Mouse (Mus musculus) megakaryocyte, adult 5-6 weeks (primary cell): ENCODE results near the gene Rassf4. TPM values are rescaled to one million over a fixed set of nuclear protein-coding genes. Genes with fewer than 3 reads are reported as not detected.
"Not testable (repeated sequence)": the region's sequence is repeated elsewhere in the genome, so short reads cannot be mapped to it uniquely, and the experiment has no call there.

Source experiments
- ATAC-seq: 2 replicates; pipeline ENCODE4 v1.8.0; 2016; ENCODE audit warnings: mild to moderate bottlenecking, inconsistent platforms; ENCODE audit not compliant: poor library complexity, severe bottlenecking
- total RNA-seq, 2 experiments: library from RNA; stranded (forward) in 1 of 2; stranded (reverse) in 1 of 2; fragments of 153-499, 151-499 nt in 1 of 2; fragments of 221-1000, 200-1000 nt in 1 of 2; gene quantifications; 2 replicates each; pipeline versions ENCODE4 v1.2.3 to v1.2.4; 2015 to 2017

The Rassf4 gene
- total RNA-seq, 2 experiments from 2014 or later, result 165 to 229 TPM

GRCm38 (mm10) chr6:116638871-116639270 is 34.9 kb downstream of the Rassf4 start:
- ATAC-seq, result no peak

GRCm38 (mm10) chr6:116637496-116637895 is 36.3 kb downstream of the Rassf4 start:
- ATAC-seq, result no peak

- no peak for ATAC-seq
These were observed 37.0 kb downstream of the Rassf4 start for GRCm38 (mm10) chr6:116636581-116637235.

- ATAC-seq, result no peak
These were observed 38.2 kb downstream of the Rassf4 start for GRCm38 (mm10) chr6:116635251-116636180.

GRCm38 (mm10) chr6:116633741-116634695 is 39.7 kb downstream of the Rassf4 start:
- ATAC-seq, result no peak

GRCm38 (mm10) chr6:116632129-116632528 is 41.6 kb downstream of the Rassf4 start:
- peak; percentile 58 for ATAC-seq

- ATAC-seq, result no peak
These were observed 44.0 kb downstream of the Rassf4 start for GRCm38 (mm10) chr6:116629766-116630165.

- ATAC-seq, result peak; percentile 54
These were observed 45.1 kb downstream of the Rassf4 start, which contains the start of gene Zfp422 for GRCm38 (mm10) chr6:116628539-116629171. Gene Zfp422 (minus strand): TSS chr6:116628999.

- no peak for ATAC-seq
These were observed 45.7 kb downstream of the Rassf4 start for GRCm38 (mm10) chr6:116628095-116628494.

GRCm38 (mm10) chr6:116626417-116626816 is 47.3 kb downstream of the Rassf4 start:
- not testable (repeated sequence) for ATAC-seq

- ATAC-seq, result peak; percentile 63
These were observed 52.3 kb downstream of the Rassf4 start for GRCm38 (mm10) chr6:116621318-116622023.

- no peak for ATAC-seq
These were observed 55.7 kb downstream of the Rassf4 start for GRCm38 (mm10) chr6:116618073-116618472.

GRCm38 (mm10) chr6:116615719-116616118 is 58.0 kb downstream of the Rassf4 start:
- ATAC-seq, result no peak

GRCm38 (mm10) chr6:116607230-116607629 is 66.5 kb downstream of the Rassf4 start:
- ATAC-seq, result no peak

GRCm38 (mm10) chr6:116600969-116601368 is 72.8 kb downstream of the Rassf4 start:
- ATAC-seq, result not testable (repeated sequence)

- ATAC-seq, result no peak
These were observed 89.7 kb downstream of the Rassf4 start, which contains the start of gene Olfr215 for GRCm38 (mm10) chr6:116584095-116584494. Gene Olfr215 (minus strand): TSS chr6:116584195.
